Mouse (Mus musculus) limb, embryonic 11.5 days (tissue): ENCODE measurements around the gene Prpf6. TPM values are rescaled to one million over a fixed set of nuclear protein-coding genes. Genes with fewer than 3 reads are reported as not detected.

Source experiments
- ATAC-seq: fragments of 200-750 bp; cut with Nextera tagmentation; 2 replicates; pipeline ENCODE4 v1.8.0; 2017; ENCODE audit warnings: low read depth; ENCODE audit not compliant: insufficient number of reproducible peaks, low FRiP score, low TSS enrichment
- DNase-seq: peaks from one replicate; pipeline ENCODE4 v3.0.0-alpha.2; 2015; ENCODE audit warnings: low spot score
- H3K27ac ChIP-seq: fragments of 300-500 bp; sonication (generic); replicated peaks from 2 replicates; pipeline ENCODE4 v1.5.1; 2014; ENCODE audit warnings: low read depth, mild to moderate bottlenecking, low read length
- H3K27me3 ChIP-seq: fragments of 300-500 bp; sonication (generic); 2 replicates; pipeline ENCODE4 v1.6.1; 2014; ENCODE audit warnings: mild to moderate bottlenecking, low read length, mixed read lengths; ENCODE audit not compliant: control insufficient read depth, insufficient read depth
- H3K36me3 ChIP-seq: fragments of 300-500 bp; sonication (generic); 2 replicates; pipeline ENCODE4 v1.6.1; 2014; ENCODE audit warnings: mild to moderate bottlenecking, low read length, moderate library complexity, mixed read lengths; ENCODE audit not compliant: control insufficient read depth, insufficient read depth
- H3K4me1 ChIP-seq: fragments of 300-500 bp; sonication (generic); 2 replicates; pipeline ENCODE4 v1.6.1; 2014; ENCODE audit warnings: low read length, mixed read lengths; ENCODE audit not compliant: control insufficient read depth, insufficient read depth
- H3K4me2 ChIP-seq: fragments of 300-500 bp; sonication (generic); 2 replicates; pipeline ENCODE4 v1.6.1; 2014; ENCODE audit warnings: low read depth, mild to moderate bottlenecking, moderate library complexity; ENCODE audit not compliant: severe bottlenecking
- H3K4me3 ChIP-seq: fragments of 300-500 bp; sonication (generic); 2 replicates; pipeline ENCODE4 v1.5.1; 2014; ENCODE audit warnings: low read depth, low read length
- H3K9ac ChIP-seq: fragments of 300-500 bp; sonication (generic); 2 replicates; pipeline ENCODE4 v1.6.1; 2014; ENCODE audit warnings: mild to moderate bottlenecking, low read length
- H3K9me3 ChIP-seq: fragments of 300-500 bp; sonication (generic); 2 replicates; pipeline ENCODE4 v1.6.1; 2016; ENCODE audit warnings: low read length; ENCODE audit not compliant: control insufficient read depth
- WGBS: fragments of 180-500 bp; shearing (Covaris S2); extraction: QIAGEN DNeasy Blood & Tissue Kit; methylation state at CpG from one replicate; pipeline ENCODE4 v1.1.7; 2014; 5-methylcytosine and 5-hydroxymethylcytosine counted together
- polyA plus RNA-seq: library from polyadenylated mRNA; unstranded; fragments of >200 nt; fragmentation: Nextera tagmentation; extraction: Ambion mirVana; gene quantifications from 2 replicates; pipeline ENCODE4 v1.2.1, GENCODE M21; 2014

Gene Prpf6
- polyA plus RNA-seq, 1 experiment from 2014 or later = 78.7 TPM

GRCm38 (mm10) chr2:181618761-181619495 lies 27.3 kb downstream of the Prpf6 start:
- H3K4me1 ChIP-seq = no peaks in the 10 kb centered on the region
- WGBS = 87% methylated on average over 5 of the region's 5 CpGs
- H3K4me2 ChIP-seq = no peak overlapping the region
- H3K27ac ChIP-seq = no peak overlapping the region
- no peak overlapping the region for H3K4me3 ChIP-seq
- ATAC-seq (no peak), DNase-seq (no peak)
- no peaks in the 10 kb centered on the region for H3K27me3 ChIP-seq
- no peak overlapping the region for H3K9ac ChIP-seq
- H3K36me3 ChIP-seq = peaks cover 17% of the 10 kb centered on the region; the same call in 1 of the 2 replicates
- H3K9me3 ChIP-seq = no peaks in the 10 kb centered on the region

- ATAC-seq = no peak
- peak; percentile 38 for DNase-seq
- Histone ChIP-seq H3K36me3 (peaks cover 15% of the 10 kb centered on the region), H3K4me3 (no peak overlapping the region), H3K27ac (no peak overlapping the region), H3K9ac (no peak overlapping the region), H3K4me2 (no peak overlapping the region), H3K9me3 (no peaks in the 10 kb centered on the region), H3K4me1 (no peaks in the 10 kb centered on the region), H3K27me3 (no peaks in the 10 kb centered on the region)
These were observed 31.7 kb downstream of the Prpf6 start for GRCm38 (mm10) chr2:181623401-181623800.

- Histone ChIP-seq H3K4me2 (no peak overlapping the region), H3K9me3 (no peaks in the 10 kb centered on the region), H3K36me3 (peaks cover 5% of the 10 kb centered on the region), H3K27me3 (no peaks in the 10 kb centered on the region), H3K4me1 (no peaks in the 10 kb centered on the region), H3K4me3 (no peak overlapping the region), H3K9ac (no peak overlapping the region), H3K27ac (no peak overlapping the region)
- ATAC-seq = no peak
- no peak for DNase-seq
These were observed 36.8 kb downstream of the Prpf6 start for GRCm38 (mm10) chr2:181628471-181628870.

GRCm38 (mm10) chr2:181632624-181633023 lies 41.0 kb downstream of the Prpf6 start:
- Histone ChIP-seq H3K4me3 (no peak overlapping the region), H3K9me3 (no peaks in the 10 kb centered on the region), H3K27ac (no peak overlapping the region), H3K4me2 (no peak overlapping the region), H3K9ac (no peak overlapping the region), H3K36me3 (peaks cover 22% of the 10 kb centered on the region), H3K27me3 (no peaks in the 10 kb centered on the region), H3K4me1 (no peaks in the 10 kb centered on the region)
- ATAC-seq (no peak), DNase-seq (no peak)
- 95% methylated on average over 6 of the region's 6 CpGs for WGBS

- Histone ChIP-seq H3K9ac (no peak overlapping the region), H3K9me3 (no peaks in the 10 kb centered on the region), H3K4me2 (no peak overlapping the region), H3K4me3 (no peak overlapping the region), H3K27me3 (no peaks in the 10 kb centered on the region), H3K36me3 (peaks cover 30% of the 10 kb centered on the region), H3K4me1 (no peaks in the 10 kb centered on the region), H3K27ac (no peak overlapping the region)
- 86% methylated on average over 3 of the region's 3 CpGs for WGBS
- DNase-seq = no peak
- no peak for ATAC-seq
These were observed 44.2 kb downstream of the Prpf6 start for GRCm38 (mm10) chr2:181635865-181636264.

- H3K4me2 ChIP-seq = no peak overlapping the region
- ATAC-seq (no peak), DNase-seq (peak; percentile 65)
- 88% methylated on average over 2 of the region's 2 CpGs for WGBS
- H3K27ac ChIP-seq = no peak overlapping the region; the same call in 1 of the 2 replicates
- no peak overlapping the region for H3K4me3 ChIP-seq
- H3K9ac ChIP-seq = no peak overlapping the region
- peaks cover 17% of the 10 kb centered on the region for H3K36me3 ChIP-seq
- H3K9me3 ChIP-seq = no peaks in the 10 kb centered on the region
- H3K4me1 ChIP-seq = 0 out of 2 replicates have a peak, but pooled peaks cover 5% of the 10 kb centered on the region
- H3K27me3 ChIP-seq = no peaks in the 10 kb centered on the region
These were observed 52.7 kb downstream of the Prpf6 start for GRCm38 (mm10) chr2:181644361-181644760.

GRCm38 (mm10) chr2:181645666-181646065 lies 54.0 kb downstream of the Prpf6 start:
- Histone ChIP-seq H3K27me3 (no peaks in the 10 kb centered on the region), H3K9me3 (no peaks in the 10 kb centered on the region), H3K4me3 (no peak overlapping the region), H3K27ac (peak overlapping the region; percentile 72), H3K36me3 (peaks cover 15% of the 10 kb centered on the region; the same call in 1 of the 2 replicates), H3K4me2 (no peak overlapping the region), H3K4me1 (0 out of 2 replicates have a peak, but pooled peaks cover 5% of the 10 kb centered on the region), H3K9ac (no peak overlapping the region)
- peak; percentile 73; the same call in 1 of the 2 replicates for ATAC-seq
- WGBS = 35% methylated on average over 3 of the region's 3 CpGs
- DNase-seq = peak; percentile 37

GRCm38 (mm10) chr2:181646626-181647472 lies 55.2 kb downstream of the Prpf6 start:
- no peak overlapping the region for H3K4me2 ChIP-seq
- H3K4me3 ChIP-seq = no peak overlapping the region
- no peaks in the 10 kb centered on the region for H3K9me3 ChIP-seq
- no peak overlapping the region; the same call in 1 of the 2 replicates for H3K27ac ChIP-seq
- ATAC-seq (no peak), DNase-seq (no peak)
- H3K27me3 ChIP-seq = no peaks in the 10 kb centered on the region
- 82% methylated on average over 6 of the region's 6 CpGs for WGBS
- 0 out of 2 replicates have a peak, but pooled peaks cover 5% of the 10 kb centered on the region for H3K4me1 ChIP-seq
- H3K36me3 ChIP-seq = peaks cover 16% of the 10 kb centered on the region
- H3K9ac ChIP-seq = no peak overlapping the region
